Mouse (Mus musculus): ENCODE data around the gene Depdc1b. TPM values are rescaled to one million over a fixed set of nuclear protein-coding genes. Genes with fewer than 3 reads are reported as not detected.
A peak's percentile ranks its signal among the peaks of the same experiment; 100 is the strongest.

Depdc1b gene
- polyA plus RNA-seq, 1 experiment, result 4.3 TPM

DNA sequence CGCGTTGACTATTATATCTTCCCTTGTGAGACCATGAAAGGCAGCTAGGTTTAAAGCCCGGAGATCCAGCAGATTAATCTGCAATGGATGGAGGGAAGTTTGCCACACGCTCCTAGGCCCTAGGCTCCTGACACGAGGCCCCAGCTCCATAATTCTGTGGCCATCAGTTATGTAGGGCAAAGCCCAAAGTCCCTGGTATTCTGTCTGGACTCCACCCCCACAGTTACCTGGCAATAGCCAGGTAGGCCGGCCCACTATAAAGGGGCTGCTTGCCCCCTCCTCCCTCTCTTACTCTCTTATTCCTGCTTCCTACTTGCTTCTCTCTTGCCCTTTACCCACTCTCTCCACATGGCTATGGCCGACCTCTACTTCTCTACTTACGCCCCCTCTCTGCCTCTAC lies 2.9 kb downstream of the Depdc1b start:
- no peak for DNase-seq (ENCODE audit: low read depth)
- TF ChIP-seq CTCF (IDR thresholded peaks at IDR 0.05; ENCODE audit: borderline replicate concordance, extremely low read depth, insufficient read depth, insufficient read length) (no peak), POLR2A (IDR thresholded peaks at IDR 0.05; ENCODE audit: borderline replicate concordance, extremely low read depth, insufficient read depth, insufficient read length, poor library complexity, severe bottlenecking) (no peak)

GRCm38 (mm10) chr13:108320216-108320615 lies 4.1 kb downstream of the Depdc1b start:
- DNase-seq (ENCODE audit: low read depth), result no peak
- TF ChIP-seq POLR2A (IDR thresholded peaks at IDR 0.05; ENCODE audit: borderline replicate concordance, extremely low read depth, insufficient read depth, insufficient read length, poor library complexity, severe bottlenecking) (no peak), CTCF (IDR thresholded peaks at IDR 0.05; ENCODE audit: borderline replicate concordance, extremely low read depth, insufficient read depth, insufficient read length) (no peak)

DNA sequence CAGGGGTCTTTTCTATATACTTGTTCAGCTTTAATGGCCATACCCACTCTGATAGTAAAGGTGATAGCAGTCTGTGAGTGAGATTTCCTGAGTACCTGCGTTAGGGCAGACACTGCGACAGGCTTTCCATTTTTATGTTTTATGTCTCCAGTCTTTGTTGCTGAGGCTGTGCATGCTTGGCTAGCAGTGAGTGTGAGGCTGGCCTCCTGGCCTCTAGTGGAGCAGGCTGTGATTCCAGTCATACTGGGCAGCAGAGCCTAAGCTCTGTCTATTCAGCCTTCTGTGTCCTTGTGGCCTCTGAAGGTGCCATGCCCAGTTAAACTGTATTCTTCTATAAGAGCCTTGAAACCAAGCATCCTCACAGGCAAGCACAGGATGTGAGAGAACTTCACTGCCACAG lies 6.3 kb downstream of the Depdc1b start:
- no peak for DNase-seq (ENCODE audit: low read depth)
- TF ChIP-seq CTCF (IDR thresholded peaks at IDR 0.05; ENCODE audit: borderline replicate concordance, extremely low read depth, insufficient read depth, insufficient read length) (no peak), POLR2A (IDR thresholded peaks at IDR 0.05; ENCODE audit: borderline replicate concordance, extremely low read depth, insufficient read depth, insufficient read length, poor library complexity, severe bottlenecking) (no peak)

DNA sequence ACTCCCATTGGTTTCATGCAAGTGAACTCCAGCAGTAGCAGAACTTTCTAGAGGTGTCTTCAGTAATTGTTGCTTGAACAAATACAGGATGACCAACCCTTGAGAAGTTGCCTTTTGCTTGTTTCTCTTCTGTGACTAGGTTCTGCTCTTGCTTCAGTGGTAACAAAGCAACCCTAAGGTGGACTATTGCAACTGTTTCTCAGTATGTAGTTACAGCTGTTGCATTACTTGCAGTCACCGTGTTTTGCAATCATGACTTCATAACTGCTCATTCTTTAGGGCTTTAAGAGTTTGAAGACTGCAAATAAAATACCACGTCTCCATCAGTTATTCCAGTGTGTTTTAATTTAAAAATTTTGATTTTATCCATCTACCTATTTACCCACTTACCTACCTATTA lies 7.2 kb downstream of the Depdc1b start:
- no peak for DNase-seq (ENCODE audit: low read depth)
- TF ChIP-seq CTCF (IDR thresholded peaks at IDR 0.05; ENCODE audit: borderline replicate concordance, extremely low read depth, insufficient read depth, insufficient read length) (no peak), POLR2A (IDR thresholded peaks at IDR 0.05; ENCODE audit: borderline replicate concordance, extremely low read depth, insufficient read depth, insufficient read length, poor library complexity, severe bottlenecking) (no peak)

- DNase-seq (ENCODE audit: low read depth), result no peak
- no peak for TF ChIP-seq CTCF (IDR thresholded peaks at IDR 0.05; ENCODE audit: borderline replicate concordance, extremely low read depth, insufficient read depth, insufficient read length)
Observed at GRCm38 (mm10) chr13:108323866-108324829, 8.0 kb downstream of the Depdc1b start.

- no peak for DNase-seq (ENCODE audit: low read depth)
Observed at GRCm38 (mm10) chr13:108325871-108326270, 9.7 kb downstream of the Depdc1b start.

DNA sequence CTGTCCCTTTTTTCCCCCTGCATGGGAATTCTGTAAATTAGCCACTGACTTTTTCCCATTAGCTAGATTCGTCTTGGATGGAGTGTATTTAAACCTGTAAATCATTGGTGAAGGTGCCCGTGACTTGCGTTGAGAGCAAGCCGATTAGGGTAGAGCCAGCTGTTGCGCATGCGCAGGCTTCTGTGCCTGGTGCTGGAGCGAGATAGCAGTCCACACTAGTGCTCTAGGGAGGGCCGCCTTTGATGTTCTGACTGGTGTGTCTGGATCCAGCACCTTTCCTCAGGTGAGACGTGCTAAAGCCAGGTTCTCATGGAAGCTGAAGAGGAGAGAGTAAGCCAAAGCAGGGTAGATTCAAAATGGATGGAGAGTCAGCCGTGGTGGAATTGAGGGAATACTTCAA lies 10.2 kb downstream of the Depdc1b start:
- TF ChIP-seq CTCF (IDR thresholded peaks at IDR 0.05; ENCODE audit: borderline replicate concordance, extremely low read depth, insufficient read depth, insufficient read length), result no peak
- no peak for TF ChIP-seq POLR2A (IDR thresholded peaks at IDR 0.05; ENCODE audit: borderline replicate concordance, extremely low read depth, insufficient read depth, insufficient read length, poor library complexity, severe bottlenecking)
- DNase-seq (ENCODE audit: low read depth), result no peak

More at GRCm38 (mm10) chr13:108325871-108326270, 9.7 kb downstream of the Depdc1b start:
- TF ChIP-seq CTCF (IDR thresholded peaks at IDR 0.05; ENCODE audit: borderline replicate concordance, extremely low read depth, insufficient read depth, insufficient read length) (no peak), POLR2A (IDR thresholded peaks at IDR 0.05; ENCODE audit: borderline replicate concordance, extremely low read depth, insufficient read depth, insufficient read length, poor library complexity, severe bottlenecking) (no peak)

DNA sequence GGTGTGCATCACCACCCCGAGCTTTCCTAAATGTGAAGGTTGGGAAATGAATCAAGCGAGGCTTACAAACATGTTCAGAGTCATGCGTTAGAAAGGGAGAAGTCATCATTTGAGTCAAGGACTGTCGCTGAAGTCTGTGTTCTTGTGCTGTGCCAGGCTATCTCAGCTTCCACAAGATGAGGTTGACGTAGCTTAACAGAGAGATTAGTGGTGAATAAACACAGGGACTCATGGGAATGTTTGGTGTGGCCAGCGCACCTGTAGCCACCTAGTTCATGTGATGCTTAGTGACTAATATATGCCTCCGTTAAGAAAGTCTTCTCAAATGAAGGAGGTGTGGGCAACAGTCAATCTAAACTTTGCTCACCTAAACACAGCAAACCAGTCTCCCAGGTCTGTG lies 10.9 kb downstream of the Depdc1b start:
- TF ChIP-seq CTCF (IDR thresholded peaks at IDR 0.05; ENCODE audit: borderline replicate concordance, extremely low read depth, insufficient read depth, insufficient read length) (no peak), POLR2A (IDR thresholded peaks at IDR 0.05; ENCODE audit: borderline replicate concordance, extremely low read depth, insufficient read depth, insufficient read length, poor library complexity, severe bottlenecking) (no peak)
- DNase-seq (ENCODE audit: low read depth), result no peak

DNA sequence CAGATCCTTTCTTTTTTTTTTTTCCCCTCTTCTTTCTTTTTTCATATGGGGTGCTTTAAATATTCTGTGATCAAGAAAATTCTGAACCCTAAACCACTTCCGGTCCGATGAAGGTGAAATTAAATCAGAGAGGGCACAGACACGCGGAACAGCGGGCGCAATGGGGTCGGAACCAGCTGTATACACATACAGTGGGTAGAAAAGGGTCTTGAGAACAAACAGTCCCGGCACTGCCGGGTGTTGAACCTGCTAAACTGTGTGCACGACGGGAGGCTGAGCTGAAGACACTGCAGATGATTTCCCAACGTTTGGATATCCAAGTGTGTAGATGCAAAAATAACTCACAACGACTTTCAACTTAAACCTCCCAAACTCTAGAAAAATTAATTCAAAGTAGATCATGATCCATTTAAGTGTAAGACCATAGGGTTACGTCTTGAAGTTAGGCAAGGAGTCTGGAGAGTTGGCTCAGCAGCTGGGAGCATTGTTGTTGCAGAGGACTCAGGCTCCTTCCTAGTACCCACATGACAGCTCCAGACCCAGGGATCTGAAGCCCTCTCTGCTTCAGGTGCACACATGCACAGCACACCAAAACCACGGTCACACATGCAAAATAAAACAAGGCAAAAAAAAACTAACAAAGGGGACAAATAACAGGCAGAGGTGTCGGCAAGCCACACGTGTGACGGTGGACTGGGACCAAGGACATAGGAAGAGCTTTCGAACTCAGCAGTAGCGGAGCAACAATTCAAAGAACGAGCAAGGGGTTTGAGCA lies 12.5 kb downstream of the Depdc1b start:
- TF ChIP-seq POLR2A (IDR thresholded peaks at IDR 0.05; ENCODE audit: borderline replicate concordance, extremely low read depth, insufficient read depth, insufficient read length, poor library complexity, severe bottlenecking) (no peak), CTCF (IDR thresholded peaks at IDR 0.05; ENCODE audit: borderline replicate concordance, extremely low read depth, insufficient read depth, insufficient read length) (no peak)
- no peak for DNase-seq (ENCODE audit: low read depth)

- peak; percentile 63 for DNase-seq (ENCODE audit: low read depth)
- TF ChIP-seq CTCF (IDR thresholded peaks at IDR 0.05; ENCODE audit: borderline replicate concordance, extremely low read depth, insufficient read depth, insufficient read length) (no peak), POLR2A (IDR thresholded peaks at IDR 0.05; ENCODE audit: borderline replicate concordance, extremely low read depth, insufficient read depth, insufficient read length, poor library complexity, severe bottlenecking) (no peak)
Observed at GRCm38 (mm10) chr13:108329693-108330092, 13.6 kb downstream of the Depdc1b start.

DNA sequence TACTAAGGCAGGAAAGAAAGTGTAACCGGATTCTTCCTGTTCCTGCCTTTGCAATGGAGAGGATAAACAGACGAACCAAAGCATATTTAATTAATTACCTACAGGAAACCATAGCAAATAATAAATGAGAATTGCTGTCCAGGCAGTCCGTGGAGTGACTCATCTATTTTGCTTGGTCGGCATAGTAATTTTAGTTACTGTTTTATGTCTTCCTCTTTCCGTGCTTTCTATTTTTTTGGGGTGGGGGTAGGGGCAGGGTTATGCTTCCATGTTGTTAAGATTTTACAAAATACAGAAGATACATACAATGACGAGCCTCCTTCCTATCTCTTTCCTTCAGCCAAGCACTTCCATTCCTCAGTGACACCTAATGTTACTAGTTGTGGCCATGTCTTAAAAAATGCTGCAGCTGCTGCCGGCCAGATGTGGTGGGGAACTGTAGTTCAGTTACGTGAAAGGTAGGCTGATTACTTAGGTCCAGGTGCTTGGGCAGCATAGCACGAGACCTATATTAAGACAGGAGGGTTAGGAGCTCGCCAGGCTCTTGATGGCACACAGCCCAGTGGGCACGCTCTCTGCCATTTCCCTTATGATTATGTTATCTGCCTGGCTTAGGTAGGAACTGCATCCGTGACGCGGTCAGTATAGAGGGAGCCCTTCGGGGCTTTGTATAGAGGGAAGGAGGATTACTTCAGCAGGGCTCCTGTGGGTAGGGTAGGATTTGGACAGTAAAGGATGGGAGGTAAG lies 19.3 kb downstream of the Depdc1b start:
- DNase-seq (ENCODE audit: low read depth), result no peak
- TF ChIP-seq CTCF (IDR thresholded peaks at IDR 0.05; ENCODE audit: borderline replicate concordance, extremely low read depth, insufficient read depth, insufficient read length), result no peak
- no peak for TF ChIP-seq POLR2A (IDR thresholded peaks at IDR 0.05; ENCODE audit: borderline replicate concordance, extremely low read depth, insufficient read depth, insufficient read length, poor library complexity, severe bottlenecking)
